Mouse (Mus musculus): ENCODE data around the gene Gm37240.
"Not testable (repeated sequence)": the region's sequence is repeated elsewhere in the genome, so short reads cannot be mapped to it uniquely, and the experiment has no call there.

Gene Gm37240

DNA sequence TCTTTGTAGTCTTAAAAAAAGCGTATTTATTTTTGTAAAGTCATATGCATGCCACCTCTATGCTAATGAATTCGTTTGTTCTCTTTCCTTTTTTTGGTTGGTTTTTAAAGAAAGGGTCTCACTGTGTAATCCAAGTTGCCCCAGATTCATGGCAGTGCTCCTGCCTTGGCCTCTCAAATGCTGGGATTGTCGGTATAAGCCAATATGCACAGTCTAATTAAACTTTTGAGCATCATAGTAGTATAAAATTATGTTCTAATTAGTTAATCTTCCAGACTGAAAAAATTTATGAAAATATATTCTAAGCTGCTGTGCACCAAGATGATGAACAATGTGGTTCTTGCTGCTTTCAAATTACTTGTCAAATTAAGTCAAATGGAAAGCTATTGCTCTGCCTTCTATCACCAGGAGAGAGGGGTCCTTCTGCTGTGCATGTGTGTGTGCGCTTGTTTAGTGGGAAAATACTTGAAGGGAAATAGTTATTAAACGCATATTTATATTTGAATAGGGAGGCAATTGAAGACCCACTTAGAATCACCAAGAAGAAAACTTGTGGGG lies 1291.6 kb downstream of the Gm37240 start:
- no peak for DNase-seq (ENCODE audit: low spot score)

DNA sequence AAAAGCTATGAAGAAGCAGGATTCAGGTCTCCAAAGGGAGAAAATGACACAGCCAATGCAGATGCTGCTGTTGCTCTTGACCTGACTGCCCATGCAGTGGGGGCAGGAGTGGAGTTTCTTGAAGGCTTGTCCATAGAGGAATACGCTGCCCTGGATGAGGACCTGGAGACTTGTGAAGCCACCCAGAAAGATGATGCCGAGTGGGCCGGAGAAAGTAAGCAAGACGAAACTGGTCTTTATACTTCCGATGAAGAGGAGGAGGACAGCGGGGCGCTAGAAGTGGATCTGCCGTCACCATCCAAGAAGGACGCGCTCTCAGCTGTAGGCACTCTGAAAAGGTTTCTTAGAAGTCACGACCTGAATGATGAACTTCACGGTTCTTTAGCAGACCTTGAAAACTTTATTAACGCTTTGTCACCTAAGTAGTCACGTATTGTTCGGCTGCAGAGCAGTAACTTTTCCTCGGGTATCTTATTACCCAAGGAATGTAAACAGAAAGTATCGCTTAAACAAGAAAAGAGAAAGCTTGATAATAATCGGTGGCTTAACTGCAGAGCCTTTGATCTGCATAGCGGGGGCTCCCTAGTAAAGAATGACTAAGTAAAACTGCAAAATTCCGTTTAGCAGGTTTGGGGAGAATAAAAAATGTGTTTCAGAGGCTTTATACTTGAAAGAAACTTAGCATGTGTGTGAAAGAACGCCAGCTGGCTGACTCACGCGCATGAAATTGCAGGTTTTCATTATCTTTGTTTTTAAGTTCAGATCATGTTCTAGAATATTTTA lies 1292.2 kb downstream of the Gm37240 start:
- DNase-seq (ENCODE audit: low spot score): no peak

DNA sequence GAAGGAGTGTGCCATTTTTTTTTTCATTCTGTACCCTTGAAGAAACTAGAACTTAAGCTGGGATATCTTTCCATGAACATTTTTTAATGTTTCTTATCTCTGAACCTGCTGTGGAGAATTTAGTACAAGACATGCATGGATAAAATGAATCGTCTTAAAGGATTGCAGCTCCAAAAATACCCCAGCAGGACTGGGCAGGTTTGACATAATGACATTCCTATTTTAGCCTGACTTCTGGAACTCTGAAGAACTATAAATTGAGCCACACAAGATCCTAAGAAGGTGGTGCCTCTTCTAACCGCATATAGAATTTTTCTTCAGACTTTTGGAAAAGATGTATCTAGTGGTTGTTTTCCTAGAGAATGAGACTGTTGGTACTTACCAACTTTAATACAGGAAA lies 1294.0 kb downstream of the Gm37240 start, which contains the start of gene Tigd4:
Tigd4 (plus strand) TSS at position 301 of the 400 bp plus-strand sequence.
- no peak for DNase-seq (ENCODE audit: low spot score)

DNA sequence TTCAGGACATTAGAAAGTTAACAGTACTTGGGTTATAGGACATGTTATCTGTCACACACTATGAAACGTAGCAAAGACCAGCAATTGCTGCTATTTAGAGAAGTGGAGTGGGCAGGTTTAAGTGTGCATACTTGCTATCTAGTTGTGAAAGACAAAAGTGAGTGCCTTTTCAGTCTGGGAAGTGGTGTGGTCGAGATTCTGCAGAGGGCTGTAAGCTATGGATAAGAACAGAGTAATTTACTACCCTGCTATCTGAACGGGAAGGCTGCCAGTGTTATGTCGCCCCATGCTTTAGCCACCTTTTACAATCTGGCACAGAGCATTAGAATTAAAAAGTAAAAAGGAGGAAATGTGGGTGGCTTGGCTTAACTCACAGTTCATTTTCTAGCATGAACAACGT lies 1300.6 kb downstream of the Gm37240 start:
- DNase-seq (ENCODE audit: low spot score): no peak

DNA sequence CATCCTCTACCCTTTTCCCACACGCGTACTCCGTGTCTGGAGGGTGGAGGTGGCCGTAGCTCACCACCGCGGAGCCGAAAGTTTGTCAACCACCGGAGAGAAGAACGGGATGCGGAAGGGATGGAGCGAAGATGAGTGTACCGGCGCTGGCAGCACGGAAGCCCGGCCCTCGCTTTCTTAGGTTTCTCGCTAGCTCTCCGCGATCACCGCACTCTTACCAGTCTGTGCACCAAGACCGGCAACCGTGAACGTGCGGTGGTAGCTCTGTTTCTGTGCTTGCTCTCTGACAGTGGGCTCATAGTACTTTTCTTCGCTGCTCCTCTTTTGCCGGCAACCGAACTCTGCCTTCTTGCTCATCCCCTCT lies 1304.4 kb downstream of the Gm37240 start:
- DNase-seq (ENCODE audit: low spot score): no peak

DNA sequence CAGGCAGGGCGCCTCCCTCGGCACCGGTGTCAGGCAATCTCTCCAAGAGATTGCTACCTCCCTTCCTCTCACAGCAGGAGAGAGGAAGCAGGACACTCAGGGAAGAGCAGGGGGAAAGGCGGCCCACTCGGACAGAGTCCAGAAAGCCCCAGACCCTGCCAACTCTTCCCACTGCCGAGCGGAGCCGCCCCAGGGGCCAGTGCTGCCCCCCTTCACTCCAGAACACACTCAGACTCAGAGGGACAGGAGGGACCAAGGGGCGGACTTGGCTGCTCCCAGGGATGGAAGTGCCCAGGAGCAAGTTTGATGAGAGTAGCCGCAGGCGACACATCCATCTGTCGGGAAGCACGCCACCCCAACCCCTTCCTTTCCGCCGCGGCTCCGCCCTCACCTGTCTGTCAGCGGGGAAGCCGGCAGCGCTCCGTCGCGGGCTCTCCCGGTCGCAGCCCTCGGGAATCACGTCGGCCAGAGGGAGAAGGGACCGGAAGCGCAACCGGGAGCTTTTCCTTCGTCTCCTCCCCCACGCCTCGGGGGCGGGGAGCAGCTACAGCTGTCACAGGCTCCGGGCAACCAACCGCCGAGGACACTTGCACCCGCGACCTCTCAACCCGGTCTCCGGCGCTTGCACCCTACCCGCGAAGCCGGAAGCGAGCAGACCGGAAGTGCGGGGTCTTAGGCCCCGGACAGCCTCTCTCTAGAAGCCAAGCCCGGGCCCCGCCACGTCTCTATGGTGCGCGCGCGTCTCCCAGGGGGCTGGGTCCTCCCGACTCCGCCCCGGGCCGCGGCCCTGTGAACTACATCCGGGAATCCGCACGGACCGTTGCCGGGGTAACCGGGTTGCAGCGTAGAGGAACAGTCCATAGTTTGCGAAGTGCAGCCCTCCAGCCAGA lies 1305.0 kb downstream of the Gm37240 start, which contains the start of gene Arfip1:
Arfip1 (minus strand) TSS at position 603 of the 890 bp plus-strand sequence.
- peak; percentile 99 for DNase-seq (ENCODE audit: low spot score)

DNA sequence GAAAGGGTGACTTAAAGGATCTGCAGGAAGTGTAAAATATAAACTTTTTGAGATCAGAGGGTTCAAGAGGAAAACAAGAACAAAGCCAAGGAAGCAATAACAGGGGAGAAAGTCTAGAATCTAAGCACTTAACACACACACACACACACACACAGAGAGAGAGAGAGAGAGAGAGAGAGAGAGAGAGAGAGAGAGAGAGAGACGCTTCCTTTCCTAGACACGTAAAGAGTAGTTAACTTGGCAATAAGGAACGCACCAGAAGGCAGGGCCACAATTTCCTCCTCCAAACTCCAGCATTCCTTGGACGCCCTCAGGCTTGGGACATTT lies 1305.7 kb downstream of the Gm37240 start:
- no peak for DNase-seq (ENCODE audit: low spot score)

DNA sequence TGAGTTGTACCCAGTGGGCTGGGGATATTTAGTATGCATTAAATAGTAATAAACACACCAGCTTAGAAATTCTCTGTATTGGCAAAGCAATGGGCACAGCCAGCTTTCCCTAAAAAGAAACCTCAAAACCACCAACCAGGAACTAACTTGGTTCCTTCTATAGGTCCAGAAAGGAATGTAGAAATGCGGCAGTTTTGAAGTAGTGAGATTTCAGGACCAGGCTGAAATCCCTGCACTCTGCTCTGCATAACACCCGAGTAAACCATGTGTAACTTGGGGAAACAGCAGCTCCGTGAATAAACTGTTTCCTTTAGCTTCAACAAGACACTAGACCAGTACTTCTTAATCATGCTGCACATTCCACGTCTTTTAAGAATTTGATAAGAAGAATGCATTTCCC lies 1306.6 kb downstream of the Gm37240 start:
- no peak for DNase-seq (ENCODE audit: low spot score)

DNA sequence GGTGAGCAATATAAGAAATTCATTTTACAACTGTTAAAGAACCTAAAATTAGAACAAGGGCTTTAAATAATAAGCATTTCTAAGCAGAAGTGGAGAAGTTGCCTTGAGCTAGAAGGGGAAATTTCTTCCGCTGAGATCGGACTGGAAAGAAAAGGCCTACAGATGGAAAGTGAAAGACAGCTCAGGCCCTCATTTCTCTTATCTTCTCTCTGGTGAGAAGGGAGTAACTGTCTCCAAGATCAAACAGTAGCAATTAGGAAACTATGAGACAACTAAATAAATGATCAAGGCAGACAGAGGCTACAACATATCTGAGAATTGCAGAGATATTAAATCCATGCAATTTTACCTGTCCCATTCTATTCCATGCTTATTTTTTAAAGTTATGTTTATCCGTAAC lies 1316.8 kb downstream of the Gm37240 start:
- no peak for DNase-seq (ENCODE audit: low spot score)

DNA sequence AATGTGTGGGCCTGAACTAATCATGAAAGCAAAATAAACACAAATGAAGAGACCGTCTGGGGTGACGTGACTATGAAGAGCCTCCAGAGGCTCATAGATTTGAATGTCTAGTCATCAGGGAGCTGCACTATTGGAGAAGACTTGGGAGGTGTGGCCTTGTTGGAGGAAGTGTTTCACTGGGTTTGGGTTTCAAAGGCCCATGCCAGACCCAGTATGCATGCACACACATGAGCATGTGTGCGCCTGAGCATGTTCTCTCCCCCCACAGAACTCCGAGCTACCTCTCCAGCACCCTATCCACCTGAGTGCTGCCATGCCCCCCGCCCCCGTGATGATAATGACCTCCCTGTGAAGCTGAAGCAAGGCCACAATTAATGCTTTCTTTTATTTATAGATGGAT lies 1317.7 kb downstream of the Gm37240 start:
- no peak for DNase-seq (ENCODE audit: low spot score)

DNA sequence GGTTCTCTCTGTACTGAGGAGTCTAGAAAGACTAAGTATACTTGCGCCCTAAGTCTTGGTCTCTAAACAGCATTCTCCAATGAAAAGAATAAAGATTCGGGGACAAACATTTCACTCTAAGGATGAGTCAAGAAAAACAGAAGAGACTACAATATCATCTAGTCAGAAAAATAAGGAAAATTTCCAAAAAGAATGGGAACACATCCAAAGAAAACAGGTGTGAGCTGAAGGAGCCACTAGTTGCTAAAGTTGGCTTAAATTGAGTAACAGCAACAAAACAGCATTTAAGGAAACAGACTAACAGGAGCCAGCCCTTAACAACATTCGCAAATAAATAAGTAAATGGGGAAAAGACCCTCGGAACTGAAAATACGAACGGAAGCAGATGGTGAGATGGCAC lies 1318.8 kb downstream of the Gm37240 start:
- no peak for DNase-seq (ENCODE audit: low spot score)

DNA sequence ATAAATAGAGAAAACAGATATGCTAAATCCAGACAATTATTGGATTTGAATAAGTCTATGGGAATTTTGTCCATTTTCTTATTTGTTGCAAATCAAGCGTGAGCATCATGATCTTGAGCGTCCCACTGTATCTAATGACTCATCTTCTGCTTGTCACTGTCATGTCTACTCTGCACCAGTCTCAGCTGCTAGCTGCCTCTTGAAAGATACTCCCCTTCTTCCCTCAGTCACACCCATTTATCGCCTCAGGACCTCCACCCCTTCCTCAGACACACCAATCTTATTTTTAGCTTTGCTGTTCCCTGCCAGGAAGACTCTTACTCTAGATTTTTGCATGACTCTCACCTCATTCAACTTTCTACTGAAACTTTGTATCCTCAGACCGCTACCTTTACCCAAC lies 1323.9 kb downstream of the Gm37240 start:
- no peak for DNase-seq (ENCODE audit: low spot score)

DNA sequence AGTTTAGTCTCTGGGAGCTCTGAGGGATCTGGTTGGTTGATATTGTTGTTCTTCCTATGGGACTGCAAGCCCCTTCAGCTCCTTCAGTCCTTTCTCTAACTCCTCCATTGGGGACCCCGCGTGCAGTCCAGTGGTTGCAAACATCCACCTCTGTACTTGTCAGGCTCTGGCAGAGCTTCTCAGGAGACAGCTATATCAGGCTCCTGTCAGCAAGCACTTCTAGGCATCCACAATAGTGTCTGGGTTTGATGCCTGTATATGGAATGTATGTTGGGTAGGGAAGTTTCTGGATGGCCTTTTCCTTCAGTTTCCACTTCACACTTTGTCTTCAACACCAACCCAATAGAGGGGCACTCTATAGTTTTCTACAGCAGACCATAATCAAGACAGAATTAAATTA lies 1324.4 kb downstream of the Gm37240 start:
- not testable (repeated sequence) for DNase-seq (ENCODE audit: low spot score)

DNA sequence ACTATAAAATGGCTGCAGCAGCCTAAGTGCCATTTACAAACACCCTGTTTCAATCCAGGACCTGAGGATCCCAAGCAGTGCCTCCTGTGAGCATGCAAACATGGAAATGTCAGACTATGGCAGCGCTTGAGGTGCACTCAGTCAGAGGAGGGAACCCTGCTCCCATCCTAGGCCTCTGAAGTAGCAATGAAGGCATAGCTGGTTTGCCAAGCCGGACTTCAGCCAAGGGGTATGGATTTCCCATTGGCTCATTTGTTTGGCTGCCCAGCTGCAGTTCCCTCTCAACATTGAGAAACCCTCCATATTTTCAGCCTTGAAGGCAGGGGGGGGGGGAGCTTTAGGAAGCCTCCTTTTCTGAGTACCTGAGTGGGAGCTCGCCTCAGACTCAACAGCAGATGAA lies 1329.0 kb downstream of the Gm37240 start:
- DNase-seq (ENCODE audit: low spot score): no peak

DNA sequence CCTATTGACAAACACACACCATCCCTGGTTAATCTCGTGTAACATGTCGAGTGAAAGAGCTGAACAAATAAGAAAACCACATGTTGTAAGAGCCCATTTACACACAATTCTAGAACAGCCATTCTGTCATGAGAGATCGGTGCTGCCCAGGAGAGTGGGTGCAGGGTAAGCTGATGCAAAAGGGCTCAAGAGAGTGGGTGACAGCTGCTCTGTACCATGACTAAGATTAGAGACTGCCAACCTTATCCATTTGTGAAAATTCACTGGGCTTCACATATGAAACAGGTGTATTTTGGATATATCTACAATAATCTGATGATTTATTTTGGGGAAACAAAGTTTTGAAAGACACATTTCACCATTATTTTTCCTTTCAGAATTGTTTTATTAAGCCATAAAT lies 1331.5 kb downstream of the Gm37240 start:
- DNase-seq (ENCODE audit: low spot score): no peak

DNA sequence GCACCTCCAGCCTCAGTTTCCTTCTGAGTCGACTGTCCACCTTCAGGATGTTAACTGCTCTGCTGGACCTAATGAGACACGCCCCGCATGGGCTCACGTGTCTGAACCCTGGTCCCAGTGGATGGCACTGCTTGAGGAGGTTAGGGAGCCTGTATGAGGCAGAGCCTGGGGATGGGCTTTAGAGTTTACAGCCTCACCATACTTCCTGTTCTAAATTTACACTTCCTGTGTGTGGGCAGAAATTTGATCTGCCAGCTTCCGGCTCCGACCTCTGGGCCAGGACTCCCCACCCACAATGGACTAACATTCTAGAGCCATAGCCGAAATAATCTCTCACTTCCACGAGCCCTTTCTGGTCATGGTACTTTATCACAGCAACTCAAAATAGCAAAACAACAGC lies 1340.1 kb downstream of the Gm37240 start:
- no peak for DNase-seq (ENCODE audit: low spot score)

DNA sequence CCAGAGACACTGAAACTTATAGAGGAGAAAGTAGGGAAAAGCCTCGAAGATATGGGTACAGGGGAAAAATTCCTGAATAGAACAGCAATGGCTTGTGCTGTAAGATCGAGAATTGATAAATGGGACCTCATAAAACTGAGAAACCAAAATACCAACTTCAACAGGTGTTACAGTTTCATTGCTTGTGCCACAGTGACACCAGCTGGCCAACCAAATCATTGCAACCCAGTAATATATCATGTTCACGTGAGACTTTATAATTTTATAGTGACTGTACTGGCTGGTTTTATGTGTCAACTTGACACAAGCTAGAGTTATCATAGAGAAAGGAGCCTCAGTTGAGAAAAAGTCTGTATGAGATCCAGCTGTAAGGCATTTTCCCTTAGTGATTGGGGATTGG lies 1344.9 kb downstream of the Gm37240 start:
- peak; percentile 43 for DNase-seq (ENCODE audit: low spot score)

DNA sequence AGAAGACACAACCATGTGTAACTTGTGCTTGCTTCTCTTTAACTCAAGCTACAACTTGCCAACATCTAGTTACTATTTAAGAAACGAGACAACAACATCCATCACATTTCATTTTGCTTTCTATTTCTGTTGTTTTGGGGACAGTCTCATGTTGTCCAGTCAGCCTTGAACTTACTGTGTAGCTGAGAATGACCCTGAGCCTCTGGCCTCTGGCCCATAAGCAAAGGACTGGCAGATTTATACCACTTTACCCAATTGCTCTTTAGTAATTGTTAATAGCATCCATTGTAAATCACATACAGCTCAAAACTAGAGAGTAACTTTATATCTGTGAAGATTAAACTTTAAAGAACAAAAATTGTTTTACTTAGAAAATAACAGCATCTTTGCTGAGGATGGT lies 1345.4 kb downstream of the Gm37240 start:
- no peak for DNase-seq (ENCODE audit: low spot score)

DNA sequence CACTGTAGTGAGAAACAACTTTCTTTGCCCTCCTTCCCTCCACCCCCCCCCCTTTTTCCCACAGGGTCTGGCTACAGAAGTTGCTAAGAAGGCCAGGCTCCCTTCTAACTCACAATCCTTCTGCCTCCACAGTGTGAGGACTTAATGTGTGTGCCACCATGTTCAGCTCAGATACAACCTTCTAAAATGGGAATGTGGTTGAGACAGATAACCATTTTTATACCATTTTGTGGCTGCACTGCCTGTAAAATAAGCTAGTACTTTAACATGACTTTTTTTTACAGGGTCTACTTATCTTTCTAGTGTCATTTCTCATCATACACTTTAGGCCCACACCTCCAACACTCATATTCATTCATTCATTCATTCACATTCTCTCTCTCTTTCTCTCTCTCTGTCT lies 1346.7 kb downstream of the Gm37240 start:
- DNase-seq (ENCODE audit: low spot score): no peak

DNA sequence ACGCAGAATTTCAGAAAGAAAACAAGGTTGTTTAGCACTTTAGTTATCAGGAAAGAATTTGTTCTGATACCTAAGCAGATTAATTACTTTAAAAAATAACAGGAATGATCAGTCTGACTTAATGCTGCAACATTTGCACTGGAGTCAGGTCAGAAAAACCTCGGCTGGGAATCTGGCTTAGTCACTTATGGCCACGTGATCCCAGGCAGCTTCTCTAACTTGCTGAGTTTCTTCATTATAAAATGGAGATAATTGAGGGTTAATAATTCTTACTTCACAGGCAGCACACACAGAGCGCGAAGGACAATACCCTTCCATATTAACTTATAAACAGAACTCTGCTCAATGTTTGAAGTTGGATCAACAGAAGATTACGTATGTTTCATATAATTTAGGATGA lies 1350.3 kb downstream of the Gm37240 start:
- no peak for DNase-seq (ENCODE audit: low spot score)

DNA sequence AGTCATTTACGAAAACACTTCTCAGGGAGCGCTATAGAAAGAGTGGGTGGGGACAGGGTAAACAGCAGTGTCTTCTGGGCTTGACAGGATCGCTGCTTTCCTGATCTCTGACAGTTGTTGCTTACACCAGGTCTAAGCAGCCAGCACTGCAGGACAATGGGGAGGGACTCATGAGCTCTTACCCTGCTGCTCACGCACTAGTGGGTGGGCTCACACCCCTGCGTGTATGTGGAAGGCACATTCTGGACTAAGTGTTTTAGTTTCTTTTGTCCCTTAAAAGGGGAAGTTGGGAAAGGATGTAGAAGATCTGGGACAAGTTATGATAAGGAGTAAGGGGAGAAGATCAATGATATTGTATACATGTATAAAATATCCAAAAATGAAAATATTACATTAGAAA lies 1354.1 kb downstream of the Gm37240 start:
- DNase-seq (ENCODE audit: low spot score): no peak

DNA sequence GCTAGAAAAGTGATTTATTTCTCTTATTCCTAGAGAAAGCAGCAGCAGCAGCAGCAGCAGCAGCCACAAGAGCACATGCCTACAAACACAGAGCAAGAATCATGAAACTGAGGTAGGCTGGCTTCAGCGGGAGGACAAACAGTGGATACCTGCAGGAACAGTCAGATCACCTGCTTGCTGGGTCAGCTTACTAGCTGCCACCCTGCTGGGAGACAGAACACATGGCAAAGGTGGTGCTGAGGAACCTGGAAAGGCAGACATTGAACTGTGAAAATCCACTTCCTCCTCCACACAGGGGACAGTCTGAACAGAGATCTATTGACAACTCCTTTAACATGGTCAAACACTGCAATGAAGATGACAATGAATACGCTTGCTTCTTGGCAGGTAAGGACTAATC lies 1358.3 kb downstream of the Gm37240 start:
- no peak for DNase-seq (ENCODE audit: low spot score)

DNA sequence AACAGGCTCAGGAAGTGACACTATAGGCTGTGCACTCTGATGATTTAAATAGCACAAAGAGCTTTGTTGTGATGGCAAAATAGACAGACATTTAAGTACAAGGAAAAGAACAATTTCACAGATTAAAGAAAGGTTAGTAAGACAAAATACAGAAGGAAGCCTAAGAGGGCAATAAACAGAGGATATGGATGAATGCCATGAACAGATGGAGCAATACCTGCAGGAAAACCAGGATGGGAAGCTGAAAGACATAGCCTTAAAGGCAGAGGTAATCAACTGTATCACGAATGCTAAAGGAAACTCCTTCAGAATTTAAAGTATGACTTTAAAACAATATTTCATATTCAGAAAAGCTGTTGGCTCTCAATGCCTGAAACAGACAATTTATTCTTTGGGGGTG lies 1362.4 kb downstream of the Gm37240 start:
- no peak for DNase-seq (ENCODE audit: low spot score)
